In genomic region chr12:85142803-85143202, GRCm38 (mm10) we compare ENCODE assay signal across 7 mouse cellular contexts. TPM values are rescaled to one million over a fixed set of nuclear protein-coding genes. Genes with fewer than 3 reads are reported as not detected.
A peak's percentile ranks its signal among the peaks of the same experiment; 100 is the strongest.
DNase-seq lines count a peak whose midpoint lies in the region; ATAC-seq and TF ChIP-seq lines count a peak whose summit lies in the region.

No protein-coding gene starts in this region.

- H3K36me3 ChIP-seq in kidney, adult 2 months (ENCODE audit: control insufficient read depth, insufficient read depth, low read length) = no peaks in the 10 kb centered on the region
- H3K36me3 ChIP-seq in limb, embryonic 15.5 days = no peaks in the 10 kb centered on the region
- no peaks in the 10 kb centered on the region for H3K36me3 ChIP-seq in spleen, adult 2 months (ENCODE audit: control insufficient read depth, insufficient read depth, low read length)

- DNase-seq in WW6 (ENCODE audit: low read depth, low spot score) = peak; percentile 52
- DNase-seq in cerebellum, adult 9-10 months = peak; percentile 86
- DNase-seq in frontal cortex, postnatal 25 days (ENCODE audit: low spot score in 2 of 2) = peak; percentile 66 to 76
- peak; percentile 83 for DNase-seq in kidney, adult 2 months
- DNase-seq in monocyte, adult 2 months (ENCODE audit: low read depth in 1 of 2, low spot score in 2 of 2) = peak; percentile 35 to 68
- peak; percentile 40 to 75 for DNase-seq in spleen, adult 2 months (ENCODE audit: low read depth in 1 of 2, low spot score in 2 of 2)

- H3K4me1 ChIP-seq in kidney, adult 2 months (ENCODE audit: control insufficient read depth, insufficient read depth, low read length) = no peaks in the 10 kb centered on the region
- H3K4me1 ChIP-seq in limb, embryonic 15.5 days = peaks cover 31% of the 10 kb centered on the region
- H3K4me1 ChIP-seq in spleen, adult 2 months (ENCODE audit: control insufficient read depth, insufficient read depth, insufficient read length) = no peaks in the 10 kb centered on the region

- TF ChIP-seq CTCF in kidney, adult 2 months (conservative IDR thresholded peaks at IDR 0.05; ENCODE audit: insufficient read depth, insufficient read length, low read depth, low read length) = peak; percentile 95
- peak; percentile 68; the same call in 1 of the 2 replicates for TF ChIP-seq CTCF in spleen, adult 2 months (IDR thresholded peaks at IDR 0.05; ENCODE audit: extremely low read depth, insufficient read depth, insufficient read length, insufficient replicate concordance)

- H3K27ac ChIP-seq in kidney, adult 2 months (ENCODE audit: insufficient read depth, low read depth, low read length) = no peak overlapping the region
- H3K27ac ChIP-seq in limb, embryonic 15.5 days = peak overlapping the region; percentile 1; the same call in 1 of the 2 replicates
- H3K27ac ChIP-seq in spleen, adult 2 months (ENCODE audit: insufficient read depth, low read length) = no peak overlapping the region

- H3K9me3 ChIP-seq in limb, embryonic 15.5 days = no peaks in the 10 kb centered on the region

- no peak overlapping the region for H3K4me3 ChIP-seq in kidney, adult 2 months (ENCODE audit: insufficient read depth, low read depth, low read length)
- no peak overlapping the region for H3K4me3 ChIP-seq in limb, embryonic 15.5 days
- no peak overlapping the region for H3K4me3 ChIP-seq in spleen, adult 2 months (ENCODE audit: extremely low read depth, insufficient read depth, insufficient read length)

- H3K4me2 ChIP-seq in limb, embryonic 15.5 days = no peak overlapping the region

- H3K27me3 ChIP-seq in kidney, adult 2 months (replicated peaks; ENCODE audit: control insufficient read depth, insufficient read depth, low read length) = no peaks in the 10 kb centered on the region
- H3K27me3 ChIP-seq in limb, embryonic 15.5 days = 0 out of 2 replicates have a peak, but pooled peaks cover 3% of the 10 kb centered on the region
- 0 out of 2 replicates have a peak, but pooled peaks cover 1% of the 10 kb centered on the region for H3K27me3 ChIP-seq in spleen, adult 2 months (ENCODE audit: control insufficient read depth, insufficient read depth, low read length)

- no peak overlapping the region for H3K9ac ChIP-seq in limb, embryonic 15.5 days

- TF ChIP-seq POLR2A in kidney, adult 2 months (IDR thresholded peaks at IDR 0.05; ENCODE audit: low read depth, low read length) = no peak
- TF ChIP-seq POLR2A in spleen, adult 2 months (IDR thresholded peaks at IDR 0.05; ENCODE audit: low read depth, low read length) = no peak

- ATAC-seq in limb, embryonic 15.5 days (ENCODE audit: insufficient number of reproducible peaks, low FRiP score, low TSS enrichment, low read depth) = no peak

- 19% methylated on average over 4 of the region's 4 CpGs for WGBS in kidney, adult 2 months
- WGBS in limb, embryonic 15.5 days = 12% methylated on average over 4 of the region's 4 CpGs
- 25% methylated on average over 4 of the region's 4 CpGs for WGBS in spleen, adult 2 months

RNA-seq across cellular contexts. Expression of gene Rps6kl1, which starts 8.3 kb away (rescaled TPM):
- polyA plus RNA-seq in kidney, adult 2 months (2012; rRNA removed) = 0.89 and 0.98 TPM in 2 replicates
- 0.53 and 0.88 TPM in 2 replicates for polyA plus RNA-seq in limb, embryonic 15.5 days (2015; fragmentation: Nextera tagmentation; extraction: Ambion mirVana)
- polyA plus RNA-seq in spleen, adult 2 months (2012; rRNA removed) = 0.53 and 0.63 TPM in 2 replicates

RNA-seq across cellular contexts. Expression of gene Dlst, which starts 32.2 kb away (rescaled TPM):
- 294 and 312 TPM in 2 replicates for polyA plus RNA-seq in kidney, adult 2 months (2012; rRNA removed)
- polyA plus RNA-seq in limb, embryonic 15.5 days (2015; fragmentation: Nextera tagmentation; extraction: Ambion mirVana) = 96.0 and 108 TPM in 2 replicates
- polyA plus RNA-seq in spleen, adult 2 months (2012; rRNA removed) = 49.5 and 54.6 TPM in 2 replicates

RNA-seq across cellular contexts. Expression of gene Prox2, which starts 32.2 kb away (rescaled TPM):
- polyA plus RNA-seq in kidney, adult 2 months (2012; rRNA removed) = 2.0 and 2.4 TPM in 2 replicates
- polyA plus RNA-seq in limb, embryonic 15.5 days (2015; fragmentation: Nextera tagmentation; extraction: Ambion mirVana) = 3.6 and 3.9 TPM in 2 replicates
- 1.8 and 2.6 TPM in 2 replicates for polyA plus RNA-seq in spleen, adult 2 months (2012; rRNA removed)

RNA-seq across cellular contexts. Expression of gene Pgf, which starts 34.8 kb away (rescaled TPM):
- polyA plus RNA-seq in kidney, adult 2 months (2012; rRNA removed) = 1.1 and 1.2 TPM in 2 replicates
- polyA plus RNA-seq in limb, embryonic 15.5 days (2015; fragmentation: Nextera tagmentation; extraction: Ambion mirVana) = 15.5 and 18.4 TPM in 2 replicates
- 0.46 and 0.84 TPM in 2 replicates for polyA plus RNA-seq in spleen, adult 2 months (2012; rRNA removed)
